Mouse (Mus musculus) spleen, adult 2 months (tissue): ENCODE data around the gene Cntnap5a.

Source experiments
- CTCF ChIP-seq: fragments of 200-500 bp; IDR thresholded peaks from 2 replicates; pipeline ENCODE4 v1.5.1; 2011; ENCODE audit warnings: mild to moderate bottlenecking, inconsistent platforms; ENCODE audit not compliant: insufficient read depth, insufficient read length, insufficient replicate concordance; ENCODE audit errors: extremely low read depth
- POLR2A ChIP-seq: fragments of 200-500 bp; IDR thresholded peaks from 2 replicates; pipeline ENCODE4 v1.6.1; 2011; ENCODE audit warnings: low read depth, low read length, inconsistent platforms

DNA sequence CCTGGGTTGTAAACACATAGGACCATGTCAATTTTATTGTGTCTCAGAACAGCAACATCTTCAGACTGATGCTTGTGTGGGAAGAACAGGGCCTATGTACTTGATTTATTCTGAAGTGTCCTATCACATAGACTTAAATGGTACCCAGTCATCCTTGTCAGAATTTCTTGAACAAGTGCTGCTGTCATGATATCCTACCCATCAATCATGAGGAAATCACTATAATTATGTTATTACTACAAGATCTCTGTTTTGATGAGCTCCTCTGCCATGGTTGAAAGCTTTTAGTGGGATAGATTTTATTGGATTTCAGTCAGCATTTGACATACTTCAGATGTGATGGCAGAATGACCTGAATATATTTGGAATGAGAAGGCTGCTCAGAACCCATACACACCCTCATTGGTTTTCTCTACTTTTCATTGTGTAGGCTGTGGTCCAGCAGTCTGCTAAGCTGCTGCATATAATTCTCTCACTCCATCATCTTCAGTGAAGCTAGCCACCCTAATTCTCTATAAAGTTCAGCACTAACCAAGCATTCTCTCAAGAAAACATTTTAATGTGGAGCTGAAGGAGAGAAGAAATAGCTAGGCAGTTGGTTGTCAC is 465.3 kb downstream of the Cntnap5a start:
- TF ChIP-seq POLR2A (no peak), CTCF (no peak)
